Mouse (Mus musculus): ENCODE results near the gene Hnrnph1. TPM values are rescaled to one million over a fixed set of nuclear protein-coding genes. Genes with fewer than 3 reads are reported as not detected.

Hnrnph1 gene
- polyA plus RNA-seq, 1 experiment from 2014 or later = 255 TPM

DNA sequence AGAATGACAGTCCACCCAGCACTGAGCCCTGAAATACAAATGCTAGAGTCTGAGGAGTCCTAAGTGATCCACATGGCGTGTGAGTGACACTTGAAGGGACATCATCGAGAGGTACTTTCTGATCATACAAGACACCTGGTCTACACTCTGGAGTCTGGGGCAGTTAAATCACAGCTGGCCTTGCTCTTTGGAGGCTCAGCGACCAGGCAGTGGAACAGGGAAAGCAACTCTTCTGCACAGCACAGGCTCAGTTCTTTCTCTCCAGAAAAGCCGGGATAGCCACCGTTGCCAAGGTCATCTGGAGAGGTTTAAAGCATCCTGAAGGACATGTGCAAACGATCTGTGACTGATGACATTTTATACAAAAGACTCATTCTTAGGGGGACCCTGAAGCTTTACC lies 30.4 kb downstream of the Hnrnph1 start:
- Histone ChIP-seq H3K27me3 (replicated peaks) (no peaks in the 10 kb centered on the region), H3K9me3 (replicated peaks) (no peaks in the 10 kb centered on the region), H3K36me3 (peaks cover 42% of the 10 kb centered on the region), H3K27ac (ENCODE audit: poor library complexity, severe bottlenecking) (no peak overlapping the region), H3K9ac (no peak overlapping the region), H3K4me2 (no peak overlapping the region), H3K4me1 (replicated peaks) (peaks cover 21% of the 10 kb centered on the region), H3K4me3 (no peak overlapping the region)
- WGBS = 60% methylated on average over 6 of the region's 6 CpGs
- ATAC-seq (ENCODE audit: insufficient number of reproducible peaks, low FRiP score) = no peak

DNA sequence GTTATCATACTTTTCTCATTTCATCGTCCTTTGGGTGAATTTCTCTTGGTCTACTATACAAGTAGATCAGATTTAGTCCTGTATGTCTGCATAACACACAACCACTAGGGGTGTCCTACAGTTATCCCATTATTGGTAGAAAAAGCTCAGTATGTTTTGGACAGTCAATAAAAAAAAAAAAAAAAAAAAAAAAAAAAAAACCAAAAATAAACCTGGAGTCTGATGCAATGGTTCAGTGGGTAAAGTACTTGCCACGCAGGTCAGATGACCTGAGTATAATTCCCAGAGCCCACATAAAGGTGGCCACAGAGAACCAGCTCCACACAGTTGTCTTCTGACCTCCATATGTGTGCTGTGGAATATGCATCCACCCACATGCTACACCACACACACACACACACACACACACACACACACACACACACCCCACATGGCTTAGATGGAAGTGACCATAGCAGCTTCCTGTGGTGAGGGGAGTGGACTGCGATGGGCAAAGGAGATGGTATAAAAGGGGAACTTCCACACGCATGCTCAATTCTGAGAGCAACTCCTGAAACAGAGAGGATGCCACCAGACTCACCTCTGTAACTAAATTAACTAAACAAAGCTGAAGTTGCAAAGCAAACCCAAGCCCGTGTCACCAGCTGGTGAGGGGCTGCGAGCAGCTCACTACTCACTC lies 38.9 kb downstream of the Hnrnph1 start:
- ATAC-seq (ENCODE audit: insufficient number of reproducible peaks, low FRiP score) = no peak
- Histone ChIP-seq H3K27ac (ENCODE audit: poor library complexity, severe bottlenecking) (no peak overlapping the region), H3K4me2 (no peak overlapping the region), H3K4me3 (no peak overlapping the region), H3K9me3 (replicated peaks) (no peaks in the 10 kb centered on the region), H3K4me1 (replicated peaks) (no peaks in the 10 kb centered on the region), H3K27me3 (replicated peaks) (no peaks in the 10 kb centered on the region), H3K36me3 (peaks cover 62% of the 10 kb centered on the region), H3K9ac (no peak overlapping the region)
- WGBS = 84% methylated on average over 6 of the region's 6 CpGs

DNA sequence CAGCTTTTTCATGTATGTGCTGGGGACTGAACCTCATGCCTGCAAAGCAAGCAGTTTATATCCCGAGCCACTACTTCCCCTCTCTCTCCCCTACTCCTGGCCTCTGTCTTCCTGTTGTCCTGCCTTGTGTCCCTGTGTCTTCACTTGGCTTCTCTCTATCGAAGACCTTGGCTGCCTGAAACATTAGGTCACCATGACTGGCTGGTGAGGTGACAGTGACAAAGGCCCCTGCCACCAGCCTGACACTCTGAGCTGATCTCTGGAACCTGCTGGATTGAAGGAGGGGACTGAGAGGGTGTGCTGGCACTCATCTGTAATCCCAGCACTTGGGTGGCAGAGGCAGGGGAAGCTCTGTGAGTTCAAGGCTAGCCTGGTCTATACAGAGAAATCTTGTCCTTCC lies 41.1 kb downstream of the Hnrnph1 start:
- no peak overlapping the region for H3K4me2 ChIP-seq
- H3K4me1 ChIP-seq (replicated peaks) = peaks cover 8% of the 10 kb centered on the region; the same call in 1 of the 2 replicates
- WGBS = 30% methylated on average over 2 of the region's 2 CpGs
- no peak overlapping the region for H3K9ac ChIP-seq
- H3K36me3 ChIP-seq = peaks cover 48% of the 10 kb centered on the region
- no peak for ATAC-seq (ENCODE audit: insufficient number of reproducible peaks, low FRiP score)
- H3K9me3 ChIP-seq (replicated peaks) = no peaks in the 10 kb centered on the region
- H3K27me3 ChIP-seq (replicated peaks) = no peaks in the 10 kb centered on the region
- no peak overlapping the region for H3K4me3 ChIP-seq
- H3K27ac ChIP-seq (ENCODE audit: poor library complexity, severe bottlenecking) = no peak overlapping the region

DNA sequence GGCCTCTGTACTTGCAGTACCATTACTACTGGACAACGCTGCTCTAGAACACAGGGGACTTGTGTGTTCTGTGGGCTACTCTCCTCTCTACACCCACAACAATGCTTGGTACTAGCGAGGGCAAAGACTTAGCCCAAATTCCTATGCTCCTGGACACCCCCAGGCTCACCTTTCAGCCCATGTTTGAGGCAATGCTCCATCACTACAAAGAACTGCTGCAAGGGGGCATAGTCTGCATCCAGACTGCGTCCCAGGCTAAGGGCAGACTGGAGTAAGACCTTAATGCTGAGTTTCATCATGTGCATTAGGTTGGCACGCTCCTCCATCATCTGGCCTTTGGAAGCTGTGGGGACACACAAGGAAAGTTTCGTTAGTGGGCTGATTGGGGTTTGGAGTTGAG lies 44.7 kb downstream of the Hnrnph1 start:
- peak; percentile 22; the same call in 1 of the 2 replicates for ATAC-seq (ENCODE audit: insufficient number of reproducible peaks, low FRiP score)
- Histone ChIP-seq H3K4me2 (peak overlapping the region; percentile 68), H3K4me3 (peak overlapping the region; percentile 36), H3K27me3 (replicated peaks) (no peaks in the 10 kb centered on the region), H3K27ac (ENCODE audit: poor library complexity, severe bottlenecking) (no peak overlapping the region), H3K9ac (0 out of 2 replicates have a peak overlapping the region, but pooled peaks have one; percentile 30), H3K36me3 (peaks cover 20% of the 10 kb centered on the region), H3K9me3 (replicated peaks) (no peaks in the 10 kb centered on the region), H3K4me1 (replicated peaks) (peaks cover 10% of the 10 kb centered on the region; the same call in 1 of the 2 replicates)
- 51% methylated on average over 5 of the region's 5 CpGs for WGBS

DNA sequence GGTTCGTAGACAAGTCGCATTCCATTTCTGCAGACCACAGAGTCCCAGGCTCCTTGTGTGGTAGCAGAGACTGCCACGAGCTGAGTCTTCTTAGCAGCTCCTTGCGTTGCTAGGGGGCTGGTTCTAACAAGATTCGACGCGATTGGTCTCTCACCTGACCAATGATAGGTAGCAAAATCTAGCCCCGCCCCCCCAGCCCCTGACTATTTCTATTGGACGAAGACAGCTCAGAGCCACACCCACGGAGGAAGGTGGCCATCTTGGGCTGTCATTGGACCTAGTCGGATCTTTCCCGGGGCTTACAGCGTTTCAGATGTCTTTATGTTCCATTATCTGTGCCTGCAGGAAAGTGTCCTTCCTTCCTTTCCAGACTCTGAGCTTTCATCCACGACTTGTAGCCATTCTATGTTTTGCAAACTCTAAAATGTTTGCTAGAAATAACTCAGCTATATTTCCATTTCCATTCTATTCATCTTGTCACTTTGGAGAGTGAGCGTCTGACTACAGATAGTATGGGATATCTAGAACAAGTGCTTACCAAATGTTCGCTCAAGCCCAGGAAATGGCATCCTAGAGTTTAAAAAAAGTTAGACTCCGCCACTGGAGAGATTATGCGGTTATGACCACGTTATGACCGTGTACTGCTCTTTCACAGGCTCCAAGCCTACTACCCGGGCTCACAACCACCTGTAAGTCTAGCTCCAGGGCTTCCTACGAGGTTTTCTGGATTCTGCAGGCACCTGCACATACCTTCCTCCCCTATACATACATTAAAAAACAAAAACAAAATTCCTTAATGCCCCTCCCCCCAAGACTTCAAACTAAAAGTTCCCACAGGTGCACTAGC lies 45.4 kb downstream of the Hnrnph1 start:
- no peaks in the 10 kb centered on the region for H3K27me3 ChIP-seq (replicated peaks)
- ATAC-seq (ENCODE audit: insufficient number of reproducible peaks, low FRiP score) = peak; percentile 93
- H3K9ac ChIP-seq = 0 out of 2 replicates have a peak overlapping the region, but pooled peaks have one; percentile 30
- WGBS = 23% methylated on average over 22 of the region's 22 CpGs
- H3K9me3 ChIP-seq (replicated peaks) = no peaks in the 10 kb centered on the region
- H3K4me1 ChIP-seq (replicated peaks) = peaks cover 10% of the 10 kb centered on the region; the same call in 1 of the 2 replicates
- peaks cover 13% of the 10 kb centered on the region for H3K36me3 ChIP-seq
- H3K4me2 ChIP-seq = peak overlapping the region; percentile 68
- peak overlapping the region; percentile 36 for H3K4me3 ChIP-seq
- H3K27ac ChIP-seq (ENCODE audit: poor library complexity, severe bottlenecking) = peak overlapping the region; percentile 14

DNA sequence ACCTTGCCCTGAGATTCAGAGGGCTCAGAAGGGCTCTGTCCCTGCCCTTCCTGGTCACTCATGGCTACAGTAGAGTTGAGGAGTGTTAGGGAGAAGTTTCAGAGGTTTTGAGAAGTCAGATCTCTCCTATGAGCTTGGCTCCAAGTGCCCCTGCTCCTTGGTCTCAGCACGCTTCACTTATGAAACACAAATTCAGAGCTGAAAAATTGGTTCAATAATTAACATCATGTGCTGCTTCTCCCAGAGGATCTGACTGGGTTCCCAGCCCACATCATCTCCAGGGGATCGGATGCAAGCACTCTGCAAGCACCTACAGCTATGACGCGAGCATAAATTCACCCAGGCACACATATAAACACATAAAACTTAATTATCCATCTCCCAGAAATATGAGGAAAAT lies 49.3 kb downstream of the Hnrnph1 start:
- ATAC-seq (ENCODE audit: insufficient number of reproducible peaks, low FRiP score) = no peak
- 92% methylated on average over 4 of the region's 4 CpGs for WGBS
- H3K27me3 ChIP-seq (replicated peaks) = no peaks in the 10 kb centered on the region
- H3K4me1 ChIP-seq (replicated peaks) = peaks cover 13% of the 10 kb centered on the region; the same call in 1 of the 2 replicates
- H3K9me3 ChIP-seq (replicated peaks) = no peaks in the 10 kb centered on the region
- no peak overlapping the region for H3K4me3 ChIP-seq
- no peak overlapping the region for H3K4me2 ChIP-seq
- no peak overlapping the region for H3K9ac ChIP-seq
- H3K27ac ChIP-seq (ENCODE audit: poor library complexity, severe bottlenecking) = no peak overlapping the region
- H3K36me3 ChIP-seq = no peaks in the 10 kb centered on the region

DNA sequence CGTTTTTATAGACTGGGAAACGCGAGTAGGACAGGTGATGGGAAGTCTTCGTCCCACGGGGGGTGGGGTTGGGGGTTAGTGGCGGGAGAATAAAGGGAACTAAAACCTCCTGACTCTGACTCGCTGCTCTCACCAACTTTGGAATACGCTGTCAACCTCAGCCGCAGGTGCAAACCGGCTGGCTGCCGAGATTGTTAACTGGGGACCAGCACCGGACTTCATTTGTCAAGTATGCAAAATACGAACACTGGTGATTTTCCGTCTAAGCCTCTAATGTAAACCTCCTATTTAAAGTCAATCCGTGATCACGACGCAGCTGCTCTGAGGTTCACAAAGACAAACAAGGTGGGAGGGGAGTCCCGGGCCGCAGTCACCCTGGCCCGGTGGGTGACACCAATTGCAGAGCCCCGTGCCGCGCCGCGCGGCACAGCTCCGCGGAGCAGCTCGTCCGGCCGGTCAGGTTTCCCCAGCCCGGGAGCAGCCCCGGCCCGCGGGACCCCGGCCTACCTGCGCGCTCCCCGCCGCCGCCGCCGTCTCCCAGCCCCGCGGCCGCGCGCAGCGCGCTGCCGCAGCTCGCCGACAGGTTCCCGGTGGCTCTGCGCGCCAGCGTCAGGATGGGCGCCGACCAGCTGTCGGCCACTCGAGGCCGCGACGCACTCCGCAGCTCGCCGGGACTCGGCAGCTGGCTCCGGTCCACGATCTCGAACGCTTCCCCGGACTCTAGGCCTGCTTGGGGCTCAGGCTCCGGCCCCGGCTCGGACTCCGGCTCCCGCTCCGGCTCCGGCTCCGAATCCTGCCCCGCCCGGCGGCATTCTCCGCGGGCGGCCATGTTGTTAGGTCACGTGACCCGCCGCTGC lies 53.7 kb downstream of the Hnrnph1 start, which contains the start of gene Rufy1:
Gene Rufy1, minus strand, starts transcription at position 849 of the 857 bp plus-strand sequence.
- H3K36me3 ChIP-seq = no peaks in the 10 kb centered on the region
- peaks cover 10% of the 10 kb centered on the region for H3K4me1 ChIP-seq (replicated peaks)
- H3K4me3 ChIP-seq = peak within 1 kb of the TSS; percentile 70
- no peaks in the 10 kb centered on the region for H3K9me3 ChIP-seq (replicated peaks)
- peak within 1 kb of the TSS; percentile 80 for H3K27ac ChIP-seq (ENCODE audit: poor library complexity, severe bottlenecking)
- H3K4me2 ChIP-seq = peak within 1 kb of the TSS; percentile 76
- ATAC-seq (ENCODE audit: insufficient number of reproducible peaks, low FRiP score) = peak; percentile 88
- peak within 1 kb of the TSS; percentile 81 for H3K9ac ChIP-seq
- WGBS = under 1% methylated on average over 82 of the region's 90 CpGs
- no peaks in the 10 kb centered on the region for H3K27me3 ChIP-seq (replicated peaks)

DNA sequence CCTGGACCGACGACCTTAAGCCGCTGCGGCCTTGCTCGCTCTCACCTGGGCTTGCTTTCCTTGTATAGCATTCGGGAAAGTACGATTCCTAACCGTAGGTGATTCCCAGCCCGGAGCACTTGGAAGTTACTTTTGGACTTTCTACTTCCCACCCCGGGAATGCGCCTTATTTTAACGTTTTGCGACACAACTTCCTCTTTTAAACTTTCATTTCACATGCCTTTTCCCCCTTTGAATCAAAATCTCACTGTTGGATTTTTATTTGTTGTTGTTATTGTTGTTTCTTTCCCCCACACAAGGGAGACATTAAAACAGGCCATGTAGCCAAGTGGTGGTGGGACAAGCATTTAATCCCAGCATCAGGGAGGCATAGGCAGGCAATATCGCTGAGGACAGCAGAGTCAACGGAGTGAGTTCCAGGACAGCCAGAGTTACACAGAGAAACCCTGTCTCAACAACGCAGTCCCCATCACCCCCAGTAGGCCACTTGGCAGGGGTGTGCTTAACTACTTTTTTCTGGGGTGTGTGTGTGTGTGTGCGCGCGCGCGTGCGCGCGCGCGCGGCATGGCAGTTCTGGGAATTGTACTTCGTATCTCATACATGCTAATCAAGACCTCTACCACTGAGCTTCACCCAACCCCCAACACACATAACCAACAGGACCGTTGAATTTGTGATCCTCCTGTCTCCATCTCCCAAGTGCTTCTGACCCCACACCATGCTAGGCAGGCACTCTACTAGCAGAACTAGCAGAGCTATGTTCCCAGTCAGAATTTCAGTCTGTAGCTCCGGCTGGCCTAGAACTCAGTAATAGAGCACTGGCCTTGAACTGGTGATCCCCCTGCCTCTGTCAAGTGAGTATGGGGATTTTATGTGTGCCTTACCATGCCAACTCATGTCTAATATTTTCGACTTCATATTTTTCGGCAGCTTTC lies 54.6 kb downstream of the Hnrnph1 start:
- H3K4me1 ChIP-seq (replicated peaks) = peaks cover 10% of the 10 kb centered on the region
- peak overlapping the region; percentile 70 for H3K4me3 ChIP-seq
- no peaks in the 10 kb centered on the region for H3K36me3 ChIP-seq
- peak overlapping the region; percentile 76 for H3K4me2 ChIP-seq
- H3K27me3 ChIP-seq (replicated peaks) = no peaks in the 10 kb centered on the region
- no peaks in the 10 kb centered on the region for H3K9me3 ChIP-seq (replicated peaks)
- WGBS = 20% methylated on average over 32 of the region's 32 CpGs
- ATAC-seq (ENCODE audit: insufficient number of reproducible peaks, low FRiP score) = 0 out of 2 replicates have a peak, but pooled peaks have one; percentile 22
- peak overlapping the region; percentile 80 for H3K27ac ChIP-seq (ENCODE audit: poor library complexity, severe bottlenecking)
- peak overlapping the region; percentile 81 for H3K9ac ChIP-seq

DNA sequence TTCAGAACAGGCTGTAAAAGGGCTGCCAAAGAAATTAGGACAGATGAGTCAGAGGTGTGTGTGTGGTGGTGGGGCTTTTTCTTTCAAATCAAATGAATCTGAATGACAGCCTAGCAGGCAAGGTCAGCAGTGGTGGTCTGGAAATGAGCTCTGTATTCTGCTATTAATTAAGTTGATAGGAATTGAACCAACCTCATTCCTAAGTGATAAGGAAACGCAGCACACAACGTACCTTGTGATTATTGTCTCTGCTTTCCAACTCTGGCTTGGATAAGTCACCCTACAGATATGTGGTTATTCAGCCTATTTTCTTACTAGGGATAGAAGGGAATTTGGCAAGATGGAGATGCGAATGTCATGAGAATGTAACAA lies 55.3 kb downstream of the Hnrnph1 start:
- H3K9me3 ChIP-seq (replicated peaks) = no peaks in the 10 kb centered on the region
- no peak overlapping the region for H3K27ac ChIP-seq (ENCODE audit: poor library complexity, severe bottlenecking)
- WGBS = 76% methylated on average over 3 of the region's 3 CpGs
- no peak overlapping the region for H3K4me2 ChIP-seq
- no peak overlapping the region for H3K9ac ChIP-seq
- no peaks in the 10 kb centered on the region for H3K27me3 ChIP-seq (replicated peaks)
- no peak for ATAC-seq (ENCODE audit: insufficient number of reproducible peaks, low FRiP score)
- no peak overlapping the region for H3K4me3 ChIP-seq
- peaks cover 10% of the 10 kb centered on the region for H3K4me1 ChIP-seq (replicated peaks)
- H3K36me3 ChIP-seq = no peaks in the 10 kb centered on the region

DNA sequence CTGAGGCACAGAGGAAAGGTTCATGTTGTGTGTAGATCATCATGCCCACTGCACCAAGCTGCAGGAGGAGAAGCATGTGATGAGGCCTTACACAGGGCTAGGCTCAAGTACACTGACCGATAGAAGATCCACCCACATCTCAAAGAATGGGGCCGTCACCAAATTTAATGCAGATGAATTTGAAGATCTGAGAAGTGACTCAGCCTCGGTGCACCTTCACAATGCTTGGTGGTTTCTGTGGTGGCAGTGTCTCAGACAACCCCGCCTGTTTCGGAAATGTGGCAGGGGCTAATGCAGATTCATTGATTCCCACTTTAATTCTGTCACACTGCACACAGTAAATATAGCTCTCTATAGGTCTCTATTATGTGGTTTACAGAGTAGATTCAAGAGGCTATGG lies 56.1 kb downstream of the Hnrnph1 start:
- H3K4me3 ChIP-seq = no peak overlapping the region
- no peaks in the 10 kb centered on the region for H3K36me3 ChIP-seq
- no peaks in the 10 kb centered on the region for H3K9me3 ChIP-seq (replicated peaks)
- no peak overlapping the region for H3K4me2 ChIP-seq
- no peak overlapping the region for H3K9ac ChIP-seq
- H3K27me3 ChIP-seq (replicated peaks) = no peaks in the 10 kb centered on the region
- no peak for ATAC-seq (ENCODE audit: insufficient number of reproducible peaks, low FRiP score)
- no peak overlapping the region for H3K27ac ChIP-seq (ENCODE audit: poor library complexity, severe bottlenecking)
- WGBS = 87% methylated on average over 5 of the region's 5 CpGs
- peaks cover 10% of the 10 kb centered on the region for H3K4me1 ChIP-seq (replicated peaks)

Measured in heart, embryonic 12.5 days (tissue).